Mouse (Mus musculus) forebrain, postnatal 0 days (tissue): ENCODE results near the gene Kctd2. TPM values are rescaled to one million over a fixed set of nuclear protein-coding genes. Genes with fewer than 3 reads are reported as not detected.

Experiments used
- ATAC-seq: fragments of 200-750 bp; cut with Nextera tagmentation; 2 replicates; pipeline ENCODE4 v1.8.0; 2017; ENCODE audit warnings: mild to moderate bottlenecking, moderate library complexity
- DNase-seq: peaks from one replicate; pipeline ENCODE4 v3.0.0-alpha.2; 2015
- H3K27ac ChIP-seq: fragments of 300-500 bp; sonication (generic); 2 replicates; pipeline ENCODE4 v1.5.1; 2014; ENCODE audit warnings: low read depth, mild to moderate bottlenecking, antibody characterized with exemption, low read length, moderate library complexity, mixed read lengths
- H3K27me3 ChIP-seq: fragments of 300-500 bp; sonication (generic); 2 replicates; pipeline ENCODE4 v1.6.1; 2014; ENCODE audit warnings: mild to moderate bottlenecking, low read length, mixed read lengths; ENCODE audit not compliant: insufficient read depth
- H3K36me3 ChIP-seq: fragments of 300-500 bp; sonication (generic); 2 replicates; pipeline ENCODE4 v1.6.1; 2014; ENCODE audit warnings: mild to moderate bottlenecking, moderate library complexity; ENCODE audit not compliant: insufficient read depth
- H3K4me1 ChIP-seq: fragments of 300-500 bp; sonication (generic); 2 replicates; pipeline ENCODE4 v1.6.1; 2014; ENCODE audit warnings: antibody characterized with exemption; ENCODE audit not compliant: insufficient read depth
- H3K4me2 ChIP-seq: fragments of 300-500 bp; sonication (generic); 2 replicates; pipeline ENCODE4 v1.6.1; 2014; ENCODE audit warnings: low read depth, mild to moderate bottlenecking, moderate library complexity
- H3K4me3 ChIP-seq: fragments of 300-500 bp; sonication (generic); 2 replicates; pipeline ENCODE4 v1.5.1; 2014; ENCODE audit warnings: low read depth, low read length, mixed read lengths
- H3K9ac ChIP-seq: fragments of 300-500 bp; sonication (generic); 2 replicates; pipeline ENCODE4 v1.6.1; 2014; ENCODE audit warnings: mild to moderate bottlenecking
- H3K9me3 ChIP-seq: fragments of 300-500 bp; sonication (generic); 2 replicates; pipeline ENCODE4 v1.6.1; 2016; ENCODE audit warnings: low read length
- CTCF ChIP-seq: sonication (generic); IDR thresholded peaks from 2 replicates; pipeline ENCODE4 v1.5.1; 2016; ENCODE audit warnings: antibody characterized with exemption, control low read depth, low read depth
- WGBS: fragments of 180-500 bp; shearing (Covaris S2); extraction: QIAGEN DNeasy Blood & Tissue Kit; methylation state at CpG from one replicate; pipeline ENCODE4 v1.1.7; 2014; 5-methylcytosine and 5-hydroxymethylcytosine counted together
- polyA plus RNA-seq: library from polyadenylated mRNA; unstranded; fragments of >200 nt; fragmentation: Nextera tagmentation; extraction: Ambion mirVana; gene quantifications from 2 replicates; pipeline ENCODE4 v1.2.1, GENCODE M21; 2015
- total RNA-seq: library from RNA; depleted of rRNA; stranded (reverse); fragments of >200 nt; gene quantifications from 2 replicates; pipeline ENCODE4 v1.2.3, GENCODE M21; 2014

Gene Kctd2
- total and polyA plus RNA-seq, 2 experiments from 2014 or later, result 29.3 to 31.7 TPM

GRCm38 (mm10) chr11:115420336-115421190 lies 635 bp downstream of the Kctd2 start:
- H3K9me3 ChIP-seq, result no peaks in the 10 kb centered on the region
- no peaks in the 10 kb centered on the region for H3K27me3 ChIP-seq
- peak overlapping the region; percentile 92 for H3K4me2 ChIP-seq
- peak; percentile 46 for ATAC-seq
- H3K36me3 ChIP-seq, result peaks cover 32% of the 10 kb centered on the region
- 3% methylated on average over 45 of the region's 45 CpGs for WGBS
- DNase-seq, result peak; percentile 57
- H3K4me1 ChIP-seq, result peaks cover 14% of the 10 kb centered on the region
- H3K27ac ChIP-seq, result peak overlapping the region; percentile 89
- peak overlapping the region; percentile 49 for H3K4me3 ChIP-seq
- H3K9ac ChIP-seq, result peak overlapping the region; percentile 90
- no peak; the same call in 1 of the 2 replicates for TF ChIP-seq CTCF

GRCm38 (mm10) chr11:115421328-115421727 lies 1.4 kb downstream of the Kctd2 start:
- no peak for TF ChIP-seq CTCF
- no peak overlapping the region for H3K27ac ChIP-seq
- H3K36me3 ChIP-seq, result peaks cover 27% of the 10 kb centered on the region
- peak overlapping the region; percentile 90; the same call in 1 of the 2 replicates for H3K9ac ChIP-seq
- no peak for ATAC-seq
- WGBS, result 57% methylated on average over 1 of the region's 1 CpGs
- no peaks in the 10 kb centered on the region for H3K27me3 ChIP-seq
- H3K9me3 ChIP-seq, result no peaks in the 10 kb centered on the region
- H3K4me2 ChIP-seq, result peak overlapping the region; percentile 92
- peak overlapping the region; percentile 49 for H3K4me3 ChIP-seq
- peaks cover 14% of the 10 kb centered on the region for H3K4me1 ChIP-seq
- DNase-seq, result no peak

DNA sequence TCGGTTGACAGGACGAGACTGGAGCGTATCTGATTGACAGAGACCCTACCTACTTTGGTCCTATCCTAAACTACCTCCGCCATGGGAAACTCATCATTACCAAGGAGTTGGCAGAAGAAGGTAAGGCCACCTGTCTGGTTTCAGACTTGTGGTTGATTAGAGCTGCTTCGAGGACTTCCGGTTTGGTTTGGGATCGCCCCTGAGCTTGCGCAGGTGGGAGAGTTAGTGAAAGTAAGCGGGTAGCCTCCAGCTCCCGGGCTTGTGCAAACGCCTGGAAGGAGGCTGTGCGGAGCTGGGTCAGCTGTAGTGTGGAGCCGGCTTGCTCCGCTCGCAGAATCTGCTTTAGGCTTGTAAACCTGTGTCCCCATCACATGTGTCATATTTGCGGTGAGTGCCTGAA lies 2.0 kb downstream of the Kctd2 start:
- no peak overlapping the region for H3K9ac ChIP-seq
- H3K4me1 ChIP-seq, result peaks cover 14% of the 10 kb centered on the region
- no peak overlapping the region for H3K27ac ChIP-seq
- no peak for DNase-seq
- no peak for TF ChIP-seq CTCF
- H3K36me3 ChIP-seq, result peaks cover 28% of the 10 kb centered on the region
- 92% methylated on average over 16 of the region's 16 CpGs for WGBS
- H3K4me2 ChIP-seq, result no peak overlapping the region
- ATAC-seq, result no peak
- no peaks in the 10 kb centered on the region for H3K9me3 ChIP-seq
- H3K27me3 ChIP-seq, result no peaks in the 10 kb centered on the region
- no peak overlapping the region for H3K4me3 ChIP-seq

GRCm38 (mm10) chr11:115423091-115423490 lies 3.2 kb downstream of the Kctd2 start:
- no peak overlapping the region for H3K27ac ChIP-seq
- H3K9ac ChIP-seq, result no peak overlapping the region
- no peaks in the 10 kb centered on the region for H3K9me3 ChIP-seq
- TF ChIP-seq CTCF, result no peak
- H3K4me1 ChIP-seq, result peaks cover 22% of the 10 kb centered on the region
- no peak for ATAC-seq
- H3K4me3 ChIP-seq, result no peak overlapping the region
- H3K4me2 ChIP-seq, result no peak overlapping the region
- 90% methylated on average over 3 of the region's 3 CpGs for WGBS
- peaks cover 26% of the 10 kb centered on the region for H3K36me3 ChIP-seq
- DNase-seq, result no peak
- H3K27me3 ChIP-seq, result no peaks in the 10 kb centered on the region

DNA sequence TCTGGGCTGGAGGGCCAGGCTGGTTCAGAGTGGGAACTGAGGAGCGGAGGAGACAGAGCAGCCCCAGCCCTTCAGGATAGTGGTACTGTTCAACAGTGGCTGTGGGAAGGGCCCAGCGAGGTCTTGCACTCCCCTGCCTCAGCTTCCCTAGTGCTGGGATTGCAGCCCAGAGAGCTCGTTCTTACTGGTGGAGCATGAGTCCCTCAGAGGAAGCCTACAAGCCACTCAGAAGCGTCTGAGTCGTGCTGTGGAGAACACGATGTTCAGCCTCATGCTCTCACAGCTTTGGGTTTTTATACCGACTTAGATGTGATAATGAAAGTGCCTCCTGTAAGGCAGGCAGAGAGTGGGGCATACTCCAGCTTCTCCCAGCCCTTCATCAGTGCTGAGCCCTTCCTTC lies 4.7 kb downstream of the Kctd2 start:
- ATAC-seq, result no peak
- Histone ChIP-seq H3K27ac (no peak overlapping the region), H3K9me3 (no peaks in the 10 kb centered on the region), H3K36me3 (peaks cover 30% of the 10 kb centered on the region), H3K27me3 (no peaks in the 10 kb centered on the region), H3K9ac (no peak overlapping the region), H3K4me1 (peaks cover 17% of the 10 kb centered on the region), H3K4me3 (no peak overlapping the region), H3K4me2 (no peak overlapping the region)
- WGBS, result 86% methylated on average over 7 of the region's 7 CpGs
- no peak for DNase-seq
- no peak for TF ChIP-seq CTCF

GRCm38 (mm10) chr11:115425671-115426070 lies 5.7 kb downstream of the Kctd2 start:
- ATAC-seq, result no peak
- 89% methylated on average over 6 of the region's 6 CpGs for WGBS

DNA sequence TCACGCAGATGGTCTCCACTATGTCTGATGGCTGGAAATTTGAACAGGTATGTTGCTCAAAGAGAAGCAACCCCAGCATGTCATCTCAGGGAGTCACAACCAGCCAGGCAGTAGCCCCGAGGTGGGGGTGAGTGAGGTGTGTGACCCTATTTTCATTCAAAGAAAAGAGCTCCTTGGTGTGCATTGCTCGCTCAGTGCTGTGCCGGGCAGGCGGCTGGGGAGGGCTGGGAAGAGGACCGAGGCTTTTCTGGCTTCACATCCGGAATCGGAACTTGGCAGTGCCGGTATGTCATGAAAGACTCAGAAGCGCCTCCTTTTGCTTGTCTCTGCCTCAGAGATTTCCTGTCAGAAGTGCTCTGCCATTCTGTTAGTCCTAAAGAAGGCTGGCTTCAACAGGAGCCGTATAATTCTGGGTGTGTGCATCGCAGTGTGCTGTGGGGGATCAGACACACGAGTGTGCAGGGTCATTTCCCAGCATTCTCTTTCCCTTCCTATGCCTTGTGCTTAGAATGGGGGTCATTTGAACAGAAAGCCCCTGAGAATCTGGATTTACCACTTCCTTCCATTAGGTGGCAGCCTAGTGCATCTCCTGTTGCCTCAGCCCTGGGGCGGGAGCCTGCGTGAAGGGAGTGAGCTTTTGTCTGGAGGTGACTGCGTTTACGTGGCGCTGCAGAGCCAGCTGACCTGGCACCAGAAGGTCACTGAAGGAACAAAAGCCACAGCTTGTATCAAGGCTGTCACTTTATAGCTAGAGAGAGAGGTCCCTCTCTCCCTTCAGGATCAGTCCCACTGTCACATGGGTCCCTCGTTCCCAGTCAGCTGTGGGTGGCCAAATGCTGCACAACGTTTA lies 7.8 kb downstream of the Kctd2 start:
- H3K36me3 ChIP-seq, result peaks cover 60% of the 10 kb centered on the region
- H3K9ac ChIP-seq, result peak overlapping the region; percentile 54
- H3K4me2 ChIP-seq, result peak overlapping the region; percentile 39
- ATAC-seq, result peak; percentile 93
- H3K4me1 ChIP-seq, result peaks cover 9% of the 10 kb centered on the region; the same call in 1 of the 2 replicates
- peak; percentile 92 for DNase-seq
- peak; percentile 87 for TF ChIP-seq CTCF
- no peaks in the 10 kb centered on the region for H3K27me3 ChIP-seq
- WGBS, result 33% methylated on average over 20 of the region's 20 CpGs
- peak overlapping the region; percentile 16; the same call in 1 of the 2 replicates for H3K4me3 ChIP-seq
- H3K9me3 ChIP-seq, result no peaks in the 10 kb centered on the region
- peak overlapping the region; percentile 79 for H3K27ac ChIP-seq

More at GRCm38 (mm10) chr11:115425671-115426070, 5.7 kb downstream of the Kctd2 start:
- H3K4me1 ChIP-seq, result peaks cover 17% of the 10 kb centered on the region
- no peak for DNase-seq
- no peak overlapping the region for H3K4me3 ChIP-seq
- no peak overlapping the region for H3K27ac ChIP-seq
- no peak overlapping the region for H3K4me2 ChIP-seq
- peaks cover 41% of the 10 kb centered on the region for H3K36me3 ChIP-seq
- H3K27me3 ChIP-seq, result no peaks in the 10 kb centered on the region
- H3K9me3 ChIP-seq, result no peaks in the 10 kb centered on the region
- H3K9ac ChIP-seq, result no peak overlapping the region
- no peak for TF ChIP-seq CTCF
